Mouse (Mus musculus) small intestine, adult 2 months (tissue): ENCODE results near the gene Tmem121b. TPM values are rescaled to one million over a fixed set of nuclear protein-coding genes. Genes with fewer than 3 reads are reported as not detected.
A peak's percentile ranks its signal among the peaks of the same experiment; 100 is the strongest.

Experiments used
- H3K27ac ChIP-seq: fragments of 200-500 bp; 2 replicates; pipeline ENCODE4 v1.5.1; 2012; ENCODE audit warnings: low read depth, low read length, control low read depth, inconsistent platforms; ENCODE audit not compliant: insufficient read depth
- H3K27me3 ChIP-seq: fragments of 200-500 bp; 2 replicates; pipeline ENCODE4 v1.6.1; 2012; ENCODE audit warnings: mild to moderate bottlenecking, moderate library complexity, low read length, inconsistent platforms; ENCODE audit not compliant: control insufficient read depth, insufficient read depth
- H3K36me3 ChIP-seq: fragments of 200-500 bp; 2 replicates; pipeline ENCODE4 v1.6.1; 2012; ENCODE audit warnings: mild to moderate bottlenecking, low read length, control low read depth, inconsistent platforms; ENCODE audit not compliant: control insufficient read depth, insufficient read depth
- H3K4me1 ChIP-seq: fragments of 200-500 bp; 2 replicates; pipeline ENCODE4 v1.6.1; 2012; ENCODE audit warnings: low read length, inconsistent platforms, mixed read lengths; ENCODE audit not compliant: control insufficient read depth, insufficient read depth, insufficient read length
- H3K4me3 ChIP-seq: fragments of 200-500 bp; 2 replicates; pipeline ENCODE4 v1.5.1; 2012; ENCODE audit warnings: low read depth, mild to moderate bottlenecking, control low read depth, inconsistent platforms, low read length, moderate library complexity
- CTCF ChIP-seq: fragments of 200-500 bp; IDR thresholded peaks from 2 replicates; pipeline ENCODE4 v1.5.1; 2012; ENCODE audit warnings: low read depth, mild to moderate bottlenecking, control low read depth, inconsistent platforms, low read length, moderate library complexity, mixed read lengths; ENCODE audit not compliant: insufficient replicate concordance, insufficient read length; ENCODE audit errors: extremely low read depth
- POLR2A ChIP-seq: fragments of 200-500 bp; IDR thresholded peaks from 2 replicates; pipeline ENCODE4 v1.6.1; 2012; ENCODE audit warnings: low read depth, mild to moderate bottlenecking, control low read depth, inconsistent platforms, low read length, moderate library complexity
- WGBS: fragments of 180-500 bp; shearing (Covaris S2); methylation state at CpG from one replicate; pipeline ENCODE4 v1.1.7; 2018; 5-methylcytosine and 5-hydroxymethylcytosine counted together
- polyA plus RNA-seq: library from polyadenylated mRNA; depleted of rRNA; stranded (reverse); fragments of >200 nt; gene quantifications from 2 replicates; pipeline ENCODE4 v1.2.3, GENCODE M21; 2012

The Tmem121b gene
- polyA plus RNA-seq, 1 experiment: 0.04 TPM

DNA sequence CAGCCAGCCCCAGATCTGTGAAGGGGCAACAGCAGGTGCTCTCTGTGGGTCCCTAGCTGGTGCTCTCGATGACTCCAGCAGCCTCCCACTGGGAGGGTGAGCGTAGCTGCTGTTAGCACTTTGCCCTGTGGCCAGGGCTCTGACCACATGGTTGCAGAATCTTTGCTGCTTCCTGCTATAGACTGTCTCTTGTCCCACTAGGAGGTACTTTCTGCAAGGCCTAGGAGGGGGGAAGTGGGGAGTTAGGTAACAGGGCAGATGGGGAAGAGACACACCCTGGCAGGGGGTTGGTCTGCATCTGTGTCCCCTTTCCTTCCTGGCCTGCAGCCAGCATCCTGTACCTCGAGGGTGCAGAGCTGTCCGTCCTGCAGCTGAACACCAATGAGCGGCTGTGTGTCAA is 20.2 kb downstream of the Tmem121b start:
- WGBS: 41% methylated on average over 5 of the region's 5 CpGs
- Histone ChIP-seq H3K4me1 (peaks cover 2% of the 10 kb centered on the region; the same call in 1 of the 2 replicates), H3K27ac (no peak overlapping the region), H3K27me3 (no peaks in the 10 kb centered on the region), H3K36me3 (peaks cover 25% of the 10 kb centered on the region), H3K4me3 (no peak overlapping the region)
- TF ChIP-seq POLR2A: no peak
- TF ChIP-seq CTCF: no peak

DNA sequence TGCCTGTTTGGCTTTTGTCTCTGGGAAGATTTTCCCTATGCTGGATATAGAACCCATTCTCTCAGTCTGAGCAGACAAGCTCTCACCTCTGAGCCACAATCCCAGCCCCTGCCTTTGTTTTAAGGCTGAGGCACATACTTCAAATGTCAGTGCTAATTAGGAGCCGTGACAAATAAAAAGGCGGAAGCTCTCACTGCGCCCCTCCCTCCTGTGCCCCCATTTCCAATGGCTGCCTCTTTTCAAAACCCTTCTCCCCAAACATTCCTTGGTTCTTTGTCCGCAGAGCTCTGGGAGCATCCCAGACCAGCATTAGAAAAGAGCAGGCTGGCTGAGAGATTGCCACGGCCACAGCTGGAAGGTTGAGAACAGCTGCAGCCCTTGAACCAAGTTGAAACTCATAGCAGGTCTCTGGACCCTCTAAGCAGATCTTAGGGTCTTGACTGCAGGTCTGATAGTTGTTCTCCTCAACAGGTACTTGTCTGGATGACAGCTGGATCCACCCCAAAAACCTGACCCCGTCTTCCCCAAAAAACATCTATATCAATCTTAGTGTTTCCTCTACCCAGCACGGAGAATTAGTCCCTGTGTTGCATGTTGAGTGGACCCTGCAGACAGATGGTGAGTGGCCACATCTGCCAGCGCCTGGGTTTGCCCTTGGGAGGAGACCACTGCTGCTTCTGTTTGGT is 21.0 kb downstream of the Tmem121b start:
- H3K4me3 ChIP-seq: no peak overlapping the region
- no peaks in the 10 kb centered on the region for H3K27me3 ChIP-seq
- H3K36me3 ChIP-seq: peaks cover 18% of the 10 kb centered on the region
- TF ChIP-seq POLR2A (no peak), CTCF (no peak)
- WGBS: 78% methylated on average over 8 of the region's 8 CpGs
- H3K27ac ChIP-seq: no peak overlapping the region
- peaks cover 2% of the 10 kb centered on the region; the same call in 1 of the 2 replicates for H3K4me1 ChIP-seq

DNA sequence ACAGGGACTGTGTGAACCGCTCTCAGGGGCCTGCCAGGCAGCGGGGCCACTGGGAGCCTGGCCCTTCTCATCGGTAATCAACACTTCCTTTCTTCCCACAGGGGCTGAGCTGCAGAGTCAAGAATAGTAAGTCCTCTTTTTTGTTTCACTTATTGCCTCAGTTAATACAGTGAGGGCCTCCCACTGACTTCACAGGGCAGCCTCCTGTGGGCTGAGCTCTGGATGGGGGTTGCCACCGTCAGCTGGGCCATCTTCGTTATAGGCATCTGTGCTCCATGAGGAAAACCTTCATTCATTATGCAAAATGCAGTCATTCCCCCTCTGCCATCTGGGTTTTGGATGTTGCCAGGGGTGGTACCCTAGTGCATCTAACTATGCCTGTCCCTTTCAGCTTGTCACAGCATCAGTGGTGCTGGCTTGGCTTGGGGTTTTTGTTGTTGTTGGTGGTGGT is 21.6 kb downstream of the Tmem121b start:
- TF ChIP-seq CTCF (no peak), POLR2A (no peak)
- 64% methylated on average over 5 of the region's 5 CpGs for WGBS
- Histone ChIP-seq H3K4me1 (peaks cover 2% of the 10 kb centered on the region; the same call in 1 of the 2 replicates), H3K36me3 (peaks cover 14% of the 10 kb centered on the region), H3K27me3 (no peaks in the 10 kb centered on the region), H3K4me3 (no peak overlapping the region), H3K27ac (no peak overlapping the region)

DNA sequence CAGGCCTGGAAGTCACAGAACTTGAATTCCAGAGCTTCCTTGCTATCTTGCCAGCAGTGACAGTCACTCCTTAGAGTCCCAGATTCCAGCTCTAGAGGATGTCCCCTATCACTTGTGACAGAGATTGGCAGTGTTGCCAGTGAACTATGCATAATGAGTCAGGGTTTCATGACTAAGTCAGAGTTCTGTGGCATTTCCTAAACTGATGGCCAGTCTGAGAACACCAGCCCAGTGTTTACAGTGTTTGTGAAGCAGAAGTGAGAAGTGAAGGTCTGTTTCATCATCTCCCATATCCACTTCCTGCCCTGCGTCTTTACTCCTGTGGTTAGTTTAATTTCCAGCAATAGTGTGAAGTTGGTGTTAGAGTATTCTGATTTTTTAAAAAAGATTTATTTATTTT is 22.9 kb downstream of the Tmem121b start:
- no peaks in the 10 kb centered on the region for H3K27me3 ChIP-seq
- no peak overlapping the region for H3K4me3 ChIP-seq
- H3K4me1 ChIP-seq: peaks cover 2% of the 10 kb centered on the region; the same call in 1 of the 2 replicates
- H3K36me3 ChIP-seq: peaks cover 12% of the 10 kb centered on the region
- TF ChIP-seq CTCF: no peak
- WGBS: 91% methylated on average over 1 of the region's 1 CpGs
- H3K27ac ChIP-seq: peak overlapping the region; percentile 55

DNA sequence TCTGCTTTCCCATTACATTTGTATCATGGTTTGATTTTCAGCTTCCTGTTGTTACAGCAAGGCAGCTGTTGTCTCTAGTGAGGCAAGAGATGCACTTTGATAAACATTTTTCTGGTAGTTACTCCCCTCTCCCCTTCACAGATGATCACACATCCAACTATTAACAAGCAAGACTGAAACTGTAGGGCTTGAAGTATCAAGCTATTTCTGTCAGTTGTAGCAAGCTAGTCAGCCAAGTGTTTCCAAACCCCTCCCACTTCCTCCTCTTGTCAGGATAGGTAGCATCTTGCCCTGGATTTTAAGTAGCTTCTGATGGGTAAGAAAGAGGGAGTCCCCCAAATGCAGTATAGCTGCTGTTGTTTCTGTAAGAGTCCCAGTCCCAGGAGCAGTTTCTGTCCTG is 23.8 kb downstream of the Tmem121b start:
- TF ChIP-seq POLR2A: no peak
- TF ChIP-seq CTCF: no peak
- H3K4me1 ChIP-seq: peaks cover 2% of the 10 kb centered on the region; the same call in 1 of the 2 replicates
- H3K27me3 ChIP-seq: no peaks in the 10 kb centered on the region
- H3K27ac ChIP-seq: 0 out of 2 replicates have a peak overlapping the region, but pooled peaks have one; percentile 55
- H3K36me3 ChIP-seq: peaks cover 6% of the 10 kb centered on the region
- no peak overlapping the region for H3K4me3 ChIP-seq

DNA sequence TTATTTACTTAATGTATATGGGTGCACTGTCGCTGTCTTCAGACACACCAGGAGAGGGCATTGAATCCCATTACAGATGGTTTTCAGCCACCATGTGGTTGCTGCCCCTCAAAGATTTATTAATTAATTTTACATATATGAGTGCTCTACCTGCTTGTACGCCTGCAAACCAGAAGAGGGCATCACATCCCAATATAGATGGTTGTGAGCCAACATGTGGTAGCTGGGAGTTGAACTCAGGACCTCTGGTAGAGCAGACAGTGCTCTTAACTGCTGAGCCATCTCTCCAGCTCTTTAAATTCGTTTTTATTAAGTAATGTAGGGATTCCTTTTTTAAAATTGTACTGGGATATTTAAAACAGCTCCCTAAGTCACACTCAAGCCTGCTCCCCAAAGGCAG is 24.3 kb downstream of the Tmem121b start:
- no peak overlapping the region for H3K27ac ChIP-seq
- 79% methylated on average over 3 of the region's 3 CpGs for WGBS
- TF ChIP-seq CTCF (no peak), POLR2A (no peak)
- no peaks in the 10 kb centered on the region for H3K27me3 ChIP-seq
- no peak overlapping the region for H3K4me3 ChIP-seq
- H3K36me3 ChIP-seq: peaks cover 3% of the 10 kb centered on the region
- H3K4me1 ChIP-seq: peaks cover 2% of the 10 kb centered on the region; the same call in 1 of the 2 replicates

DNA sequence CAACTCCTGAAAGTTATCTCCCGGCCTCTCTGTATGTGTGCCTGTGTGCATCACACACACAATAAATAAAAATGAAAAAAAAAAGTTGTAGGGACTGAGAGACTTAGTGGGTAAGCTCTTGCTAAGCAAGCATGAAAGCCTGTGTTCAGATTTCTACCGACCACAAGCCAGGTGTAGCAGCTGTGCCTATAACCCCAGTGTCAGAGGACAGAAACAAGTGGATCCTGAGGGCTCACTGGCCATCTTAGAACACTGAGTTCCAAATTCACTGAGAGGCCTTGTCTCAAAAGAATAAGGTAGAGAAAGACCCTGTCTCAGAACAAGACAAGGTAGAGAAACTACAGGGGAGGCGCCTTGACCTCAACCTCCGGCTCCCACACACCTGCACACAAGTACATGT is 25.3 kb downstream of the Tmem121b start:
- Histone ChIP-seq H3K36me3 (no peaks in the 10 kb centered on the region), H3K4me1 (peaks cover 3% of the 10 kb centered on the region; the same call in 1 of the 2 replicates), H3K27ac (no peak overlapping the region), H3K4me3 (no peak overlapping the region), H3K27me3 (no peaks in the 10 kb centered on the region)
- 89% methylated on average over 4 of the region's 4 CpGs for WGBS
- TF ChIP-seq POLR2A (no peak), CTCF (no peak)
